Mouse (Mus musculus): ENCODE results near the gene Stk38.

Stk38 gene

GRCm38 (mm10) chr17:28954416-28954815, 53.4 kb downstream of the Stk38 start:
- no peak for DNase-seq (ENCODE audit: inconsistent ontology term)

- DNase-seq (ENCODE audit: inconsistent ontology term) = peak; percentile 32
Measured at GRCm38 (mm10) chr17:28953251-28953650, 54.5 kb downstream of the Stk38 start.

- peak; percentile 98 for DNase-seq (ENCODE audit: inconsistent ontology term)
Measured at GRCm38 (mm10) chr17:28951831-28952799, 55.7 kb downstream of the Stk38 start, which contains the start of gene Kctd20. TSS of gene Kctd20 (plus strand) at chr17:28951950.

- DNase-seq (ENCODE audit: inconsistent ontology term) = no peak
Measured at GRCm38 (mm10) chr17:28950751-28951150, 57.0 kb downstream of the Stk38 start.

- DNase-seq (ENCODE audit: inconsistent ontology term) = peak; percentile 12
Measured at GRCm38 (mm10) chr17:28948661-28949060, 59.1 kb downstream of the Stk38 start.

- DNase-seq (ENCODE audit: inconsistent ontology term) = no peak
Measured at GRCm38 (mm10) chr17:28947011-28947939, 60.5 kb downstream of the Stk38 start.

GRCm38 (mm10) chr17:28944481-28944880, 63.3 kb downstream of the Stk38 start:
- no peak for DNase-seq (ENCODE audit: inconsistent ontology term)

- DNase-seq (ENCODE audit: inconsistent ontology term) = no peak
Measured at GRCm38 (mm10) chr17:28943740-28944139, 64.1 kb downstream of the Stk38 start, which contains the start of gene Pxt1. TSS of gene Pxt1 (minus strand) at chr17:28943840.

- no peak for DNase-seq (ENCODE audit: inconsistent ontology term)
Measured at GRCm38 (mm10) chr17:28942101-28942500, 65.7 kb downstream of the Stk38 start.

- DNase-seq (ENCODE audit: inconsistent ontology term) = peak; percentile 89
Measured at GRCm38 (mm10) chr17:28940776-28941555, 66.8 kb downstream of the Stk38 start.

- DNase-seq (ENCODE audit: inconsistent ontology term) = peak; percentile 17
Measured at GRCm38 (mm10) chr17:28936622-28937345, 71.0 kb downstream of the Stk38 start.

- no peak for DNase-seq (ENCODE audit: inconsistent ontology term)
Measured at GRCm38 (mm10) chr17:28936133-28936532, 71.7 kb downstream of the Stk38 start.

GRCm38 (mm10) chr17:28934120-28934916, 73.5 kb downstream of the Stk38 start:
- DNase-seq (ENCODE audit: inconsistent ontology term) = no peak

- DNase-seq (ENCODE audit: inconsistent ontology term) = no peak
Measured at GRCm38 (mm10) chr17:28932274-28932673, 75.5 kb downstream of the Stk38 start.

- no peak for DNase-seq (ENCODE audit: inconsistent ontology term)
Measured at GRCm38 (mm10) chr17:28931436-28932211, 76.2 kb downstream of the Stk38 start.

- peak; percentile 89 for DNase-seq (ENCODE audit: inconsistent ontology term)
Measured at GRCm38 (mm10) chr17:28930392-28931074, 77.3 kb downstream of the Stk38 start.

- DNase-seq (ENCODE audit: inconsistent ontology term) = no peak
Measured at GRCm38 (mm10) chr17:28929369-28929768, 78.4 kb downstream of the Stk38 start.

GRCm38 (mm10) chr17:28928004-28928403, 79.8 kb downstream of the Stk38 start:
- no peak for DNase-seq (ENCODE audit: inconsistent ontology term)
